Mouse (Mus musculus): Measurements from ENCODE around the gene Asl. TPM values are rescaled to one million over a fixed set of nuclear protein-coding genes. Genes with fewer than 3 reads are reported as not detected.

The Asl gene
- total and polyA plus RNA-seq, 3 experiments, result 15.8 to 26.7 TPM; not detected in 1

DNA sequence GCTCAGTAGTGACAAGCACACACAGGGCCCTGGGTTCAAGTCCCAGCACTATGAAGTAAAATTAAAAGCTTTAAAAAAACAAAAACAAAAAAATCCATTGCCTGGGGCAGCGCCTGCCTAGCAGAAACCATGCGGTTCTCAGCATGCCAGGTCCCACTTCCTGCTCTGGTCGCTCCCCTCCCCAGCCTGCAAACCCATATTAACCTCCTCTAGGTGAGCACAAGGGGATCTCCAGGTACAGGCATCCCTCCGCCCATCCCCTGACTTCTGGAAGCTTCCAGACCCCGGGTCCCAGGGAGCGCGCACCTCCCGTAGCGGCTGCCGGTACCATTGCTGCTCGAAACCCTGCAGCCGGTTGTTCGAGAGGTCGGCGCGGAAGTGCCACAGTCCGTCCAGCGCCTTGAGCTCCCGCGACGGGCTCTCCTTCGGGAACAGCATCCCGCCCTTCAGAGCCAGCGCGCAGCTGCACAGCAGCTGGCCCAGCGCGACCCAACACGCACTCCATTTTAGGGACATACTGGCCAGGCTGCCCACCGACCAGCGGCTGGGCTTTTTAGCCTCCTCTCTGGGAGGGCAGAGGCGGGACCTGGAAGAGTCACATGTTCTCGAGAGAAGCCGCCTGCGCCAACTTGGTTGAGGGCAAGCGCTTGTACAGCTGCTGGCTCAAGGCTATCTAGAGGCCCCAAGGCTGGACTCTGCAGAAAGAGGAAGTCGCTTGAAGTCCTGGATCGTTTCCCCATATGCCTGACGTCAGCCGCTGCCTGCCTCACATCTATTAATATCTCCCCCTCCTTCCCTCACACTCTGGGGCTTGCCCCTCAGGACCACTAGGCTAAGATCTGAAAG is 26.5 kb downstream of the Asl start, which contains the start of gene Gusb:
Gene Gusb (minus strand): TSS at position 749 of the 846 bp plus-strand sequence.
- H3K36me3 ChIP-seq (ENCODE audit: control insufficient read depth in 1 of 2, insufficient read depth in 2 of 2, low read length in 2 of 2), result peaks cover 0 to 7% of the 10 kb centered on the region in 2 experiments; a peak in 2 of 4 replicates
- peaks cover 3 to 16% of the 10 kb centered on the region in 2 experiments for H3K4me1 ChIP-seq (ENCODE audit: control insufficient read depth in 1 of 2, insufficient read depth in 2 of 2, low read length in 2 of 2)
- peak within 1 kb of the TSS; percentile 82 to 96 for H3K4me3 ChIP-seq (ENCODE audit: control insufficient read depth in 1 of 2, insufficient read depth in 1 of 2, low read depth in 2 of 2, low read length in 2 of 2)
- H3K9ac ChIP-seq (ENCODE audit: control insufficient read depth, low read depth, low read length, poor library complexity, severe bottlenecking), result peak within 1 kb of the TSS; percentile 84
- no peaks in the 10 kb centered on the region for H3K9me3 ChIP-seq (replicated peaks; ENCODE audit: insufficient read depth, low read length)
- no peaks in the 10 kb centered on the region for H3K27me3 ChIP-seq (ENCODE audit: control insufficient read depth in 1 of 2, insufficient read depth in 2 of 2, low read length in 2 of 2)
- peak; percentile 90 for DNase-seq (ENCODE audit: low read depth, low spot score)
- H3K27ac ChIP-seq (ENCODE audit: control insufficient read depth, low read depth, low read length), result peak within 1 kb of the TSS; percentile 55
- peaks cover 13% of the 10 kb centered on the region for H3K79me2 ChIP-seq (ENCODE audit: control insufficient read depth, insufficient read depth, low read length, poor library complexity)
- TF ChIP-seq CTCF (IDR thresholded peaks at IDR 0.05 in 2 of 3, conservative IDR thresholded peaks at IDR 0.05 in 1 of 3; ENCODE audit: control insufficient read depth in 1 of 3, insufficient read depth in 1 of 3, low read depth in 2 of 3, low read length in 3 of 3, poor library complexity in 1 of 3, severe bottlenecking in 1 of 3) (no peak), POLR2AphosphoS2 (IDR thresholded peaks at IDR 0.05; ENCODE audit: low read length) (peak; percentile 48; the same call in 1 of the 2 replicates), ETS1 (IDR thresholded peaks at IDR 0.05; ENCODE audit: low read depth, low read length) (peak; percentile 84), MAZ (IDR thresholded peaks at IDR 0.05; ENCODE audit: low read depth, low read length) (peak; percentile 64; the same call in 1 of the 2 replicates), MYC (IDR thresholded peaks at IDR 0.05; ENCODE audit: low read depth, low read length) (peak; percentile 63; the same call in 1 of the 2 replicates), MXI1 (IDR thresholded peaks at IDR 0.05; ENCODE audit: low read depth, low read length) (peak; percentile 88), SMC3 (IDR thresholded peaks at IDR 0.05; ENCODE audit: low read depth, low read length) (peak; percentile 15; the same call in 1 of the 2 replicates), GATA1 (IDR thresholded peaks at IDR 0.05; ENCODE audit: low read depth, low read length) (peak; percentile 4; the same call in 1 of the 2 replicates), KAT2A (conservative IDR thresholded peaks at IDR 0.05; ENCODE audit: low read depth, low read length) (peak; percentile 44; the same call in 1 of the 2 replicates), E2F4 (IDR thresholded peaks at IDR 0.05; ENCODE audit: borderline replicate concordance, low read depth, low read length) (no peak), TBP (IDR thresholded peaks at IDR 0.05; ENCODE audit: low read depth, low read length) (peak; percentile 59; the same call in 1 of the 2 replicates), NRF1 (IDR thresholded peaks at IDR 0.05; ENCODE audit: insufficient read depth, low read depth, low read length, poor library complexity, severe bottlenecking) (0 out of 2 replicates have a peak, but pooled peaks have one; percentile 40), BHLHE40 (IDR thresholded peaks at IDR 0.05; ENCODE audit: borderline replicate concordance, low read depth, low read length) (no peak), TAL1 (IDR thresholded peaks at IDR 0.05; ENCODE audit: low read length) (peak; percentile 19; the same call in 1 of the 2 replicates), RAD21 (IDR thresholded peaks at IDR 0.05; ENCODE audit: low read depth, low read length) (no peak), USF1 (IDR thresholded peaks at IDR 0.05; ENCODE audit: low read depth, low read length) (peak; percentile 96), GABPA (IDR thresholded peaks at IDR 0.05; ENCODE audit: low read depth, low read length) (no peak), MAFK (IDR thresholded peaks at IDR 0.05; ENCODE audit: borderline replicate concordance, low read depth, low read length) (no peak), CHD2 (IDR thresholded peaks at IDR 0.05; ENCODE audit: low read length) (no peak), MAX (IDR thresholded peaks at IDR 0.05; ENCODE audit: low read length) (peak; percentile 77), USF2 (IDR thresholded peaks at IDR 0.05; ENCODE audit: borderline replicate concordance in 1 of 2, insufficient read depth in 1 of 2, low read depth in 1 of 2, low read length in 2 of 2) (peak in 1 of 2 experiments; percentile 82; a peak in 2 of 4 replicates), EP300 (IDR thresholded peaks at IDR 0.05; ENCODE audit: low read depth in 1 of 2, low read length in 2 of 2) (peak; percentile 6 to 43; a peak in 2 of 4 replicates), POLR2A (IDR thresholded peaks at IDR 0.05; ENCODE audit: control insufficient read depth in 1 of 2, insufficient read depth in 1 of 2, low read depth in 1 of 2, low read length in 2 of 2, poor library complexity in 1 of 2) (peak; percentile 74 to 92; a peak in 3 of 4 replicates), ELF1 (IDR thresholded peaks at IDR 0.05; ENCODE audit: low read depth, low read length) (peak; percentile 38), MEF2A (IDR thresholded peaks at IDR 0.05; ENCODE audit: extremely low read depth, insufficient replicate concordance, low read depth, low read length, poor library complexity, severe bottlenecking) (0 out of 2 replicates have a peak, but pooled peaks have one; percentile 21), CHD1 (IDR thresholded peaks at IDR 0.05; ENCODE audit: low read depth, low read length) (no peak), SIN3A (IDR thresholded peaks at IDR 0.05; ENCODE audit: low read length) (peak; percentile 66), ZMIZ1 (IDR thresholded peaks at IDR 0.05; ENCODE audit: low read depth, low read length) (no peak; the same call in 1 of the 2 replicates), POLR2AphosphoS5 (IDR thresholded peaks at IDR 0.05; ENCODE audit: borderline replicate concordance, low read depth, low read length) (no peak), RCOR1 (IDR thresholded peaks at IDR 0.05; ENCODE audit: low read depth, low read length) (0 out of 2 replicates have a peak, but pooled peaks have one; percentile 42), TCF12 (IDR thresholded peaks at IDR 0.05; ENCODE audit: low read depth, low read length) (peak; percentile 45), ZC3H11A (IDR thresholded peaks at IDR 0.05; ENCODE audit: low read depth, low read length) (no peak), NELFE (IDR thresholded peaks at IDR 0.05; ENCODE audit: low read depth, low read length) (peak; percentile 79), HCFC1 (IDR thresholded peaks at IDR 0.05; ENCODE audit: low read depth, low read length) (peak; percentile 89)
